Mouse (Mus musculus) cerebellum, postnatal 10 days (tissue): ENCODE data around the gene Adamts6.

Source experiments
- DNase-seq, 2 experiments: peaks; one replicate each; pipeline ENCODE4 v3.0.0; 2021; ENCODE audit warnings: mixed read lengths in 2 of 2

Adamts6 gene

DNA sequence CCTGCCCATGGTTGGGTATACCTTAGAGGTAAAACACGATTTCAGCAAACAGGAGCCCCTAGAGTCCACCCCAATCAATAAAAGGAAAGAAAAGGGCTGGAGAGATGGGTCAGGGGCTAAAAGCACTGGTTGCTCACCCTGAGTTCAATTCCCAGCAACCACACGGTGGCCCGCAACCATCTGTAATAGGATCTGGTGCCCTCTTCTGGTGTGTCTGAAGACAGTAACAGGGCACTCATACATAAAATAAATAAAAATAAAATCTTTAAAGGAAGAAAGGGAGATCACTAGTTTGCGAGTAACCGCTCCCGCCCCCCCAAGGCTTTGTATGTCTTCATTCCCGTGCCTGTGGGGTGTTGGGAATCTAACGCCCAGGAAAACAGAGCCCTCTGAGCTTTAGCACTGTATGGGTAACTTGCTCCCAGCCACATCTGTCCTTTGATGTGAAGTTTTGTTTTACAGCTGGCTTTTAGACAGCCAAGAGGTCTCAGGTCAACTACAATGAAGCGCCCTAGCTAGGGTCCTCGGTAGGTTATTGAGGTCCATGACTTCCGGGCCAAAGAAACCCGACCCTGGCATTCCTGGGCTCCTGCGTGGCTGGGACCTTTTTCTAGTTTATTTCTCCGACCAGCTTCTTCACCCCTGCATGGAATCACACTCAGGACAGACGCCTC lies 230.1 kb downstream of the Adamts6 start:
- no peak for DNase-seq

- peak; percentile 96 to 98 for DNase-seq
Observed at GRCm38 (mm10) chr13:104518312-104519005, 230.8 kb downstream of the Adamts6 start.

- DNase-seq: peak; percentile 39 to 52
Observed at GRCm38 (mm10) chr13:104519006-104519695, 231.5 kb downstream of the Adamts6 start.

- DNase-seq: no peak
Observed at GRCm38 (mm10) chr13:104519981-104520380, 232.3 kb downstream of the Adamts6 start.

DNA sequence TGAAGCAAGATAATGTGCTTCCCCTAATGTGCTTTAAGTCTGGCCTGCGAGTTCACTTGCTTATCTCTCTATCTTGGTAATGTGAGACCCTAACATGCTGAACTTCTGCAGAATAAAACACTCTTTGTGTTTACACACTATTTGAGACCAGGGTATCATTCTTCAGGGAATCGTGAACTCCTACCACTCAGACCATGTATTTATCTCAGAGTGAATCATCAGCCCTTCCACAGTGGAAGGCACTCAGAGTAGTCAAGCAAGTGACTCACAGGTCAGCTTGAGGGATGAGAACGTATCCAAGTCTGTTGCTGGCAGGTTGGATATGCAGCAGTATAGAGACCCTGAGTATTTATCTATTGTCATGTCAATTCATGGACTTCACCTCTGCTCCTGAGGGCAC lies 232.8 kb downstream of the Adamts6 start:
- DNase-seq: no peak

DNA sequence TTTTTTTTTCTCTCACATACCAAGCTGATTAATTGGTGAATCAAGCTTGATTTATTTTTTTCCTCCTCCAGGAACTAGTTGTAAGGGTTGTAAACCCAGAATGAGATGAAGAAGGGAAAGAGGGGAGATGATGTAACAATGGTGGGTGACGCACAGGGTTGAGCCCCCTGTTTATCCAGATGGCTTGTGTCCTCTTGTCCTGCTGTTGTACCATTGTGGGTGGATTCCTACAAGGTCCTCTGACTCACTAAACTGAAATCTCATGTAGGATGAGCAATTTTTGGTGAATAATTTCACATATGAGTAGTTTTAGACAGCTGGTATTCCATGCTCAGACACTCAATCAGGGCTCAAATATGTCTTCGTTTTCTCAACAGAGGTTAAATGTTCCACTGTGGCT lies 233.9 kb downstream of the Adamts6 start:
- no peak for DNase-seq

DNA sequence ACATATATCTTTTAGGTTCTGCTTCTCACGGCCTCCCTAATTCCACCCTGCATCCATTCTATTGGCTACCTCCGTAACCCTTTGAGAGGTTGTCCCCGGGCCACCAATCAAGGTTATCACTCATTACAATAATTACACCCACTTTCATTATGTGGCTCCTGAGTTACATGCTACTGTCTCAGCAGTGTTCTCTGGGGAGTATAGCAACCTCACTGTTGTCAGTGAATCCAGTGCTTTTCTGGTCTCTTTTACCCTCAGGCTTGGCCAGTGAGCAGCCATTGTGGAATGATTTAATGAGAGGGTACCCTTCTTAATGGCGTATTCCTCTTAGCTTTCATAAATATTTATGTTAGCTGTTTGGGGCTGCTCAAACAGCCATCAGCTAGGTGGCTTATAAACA lies 238.0 kb downstream of the Adamts6 start:
- DNase-seq: no peak

DNA sequence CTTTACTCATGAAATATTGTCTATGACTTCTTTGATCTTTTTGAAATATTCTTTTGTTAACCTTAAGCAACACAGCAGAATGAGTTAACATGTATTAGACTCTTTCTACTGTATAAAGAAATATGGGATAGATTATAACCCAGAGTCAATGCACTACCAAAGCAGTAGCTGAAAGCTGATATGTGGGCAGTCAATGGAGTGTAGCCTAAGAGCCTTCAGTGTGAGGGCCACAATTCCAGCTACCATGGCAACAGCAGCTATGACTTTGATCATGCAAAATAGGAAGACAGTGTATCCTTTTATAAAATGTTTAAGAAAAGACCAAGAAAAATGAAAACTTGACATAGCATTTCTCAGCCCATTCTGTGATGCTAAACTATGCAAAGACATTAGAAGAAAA lies 241.6 kb downstream of the Adamts6 start:
- no peak for DNase-seq

GRCm38 (mm10) chr13:104531841-104532240 lies 244.2 kb downstream of the Adamts6 start:
- no peak for DNase-seq

DNA sequence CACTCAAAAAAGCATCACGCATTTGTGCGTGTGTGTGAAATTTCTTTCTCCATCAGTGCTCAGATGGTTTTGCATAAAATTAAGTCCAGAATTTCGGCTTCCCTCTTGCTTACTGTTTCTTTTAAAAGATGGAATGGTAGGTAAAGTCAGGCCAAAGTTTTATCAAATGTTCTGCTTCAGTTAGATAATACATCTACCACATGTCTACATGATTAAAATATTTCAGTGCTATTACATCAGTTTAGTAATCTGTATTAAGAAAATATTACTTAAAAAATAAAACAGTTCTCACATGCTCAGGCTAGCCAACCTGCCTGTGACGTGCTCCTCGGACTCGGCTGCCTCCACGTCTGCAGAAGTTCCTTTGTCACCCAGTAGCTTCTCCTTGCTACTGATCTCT lies 245.1 kb downstream of the Adamts6 start:
- no peak for DNase-seq

DNA sequence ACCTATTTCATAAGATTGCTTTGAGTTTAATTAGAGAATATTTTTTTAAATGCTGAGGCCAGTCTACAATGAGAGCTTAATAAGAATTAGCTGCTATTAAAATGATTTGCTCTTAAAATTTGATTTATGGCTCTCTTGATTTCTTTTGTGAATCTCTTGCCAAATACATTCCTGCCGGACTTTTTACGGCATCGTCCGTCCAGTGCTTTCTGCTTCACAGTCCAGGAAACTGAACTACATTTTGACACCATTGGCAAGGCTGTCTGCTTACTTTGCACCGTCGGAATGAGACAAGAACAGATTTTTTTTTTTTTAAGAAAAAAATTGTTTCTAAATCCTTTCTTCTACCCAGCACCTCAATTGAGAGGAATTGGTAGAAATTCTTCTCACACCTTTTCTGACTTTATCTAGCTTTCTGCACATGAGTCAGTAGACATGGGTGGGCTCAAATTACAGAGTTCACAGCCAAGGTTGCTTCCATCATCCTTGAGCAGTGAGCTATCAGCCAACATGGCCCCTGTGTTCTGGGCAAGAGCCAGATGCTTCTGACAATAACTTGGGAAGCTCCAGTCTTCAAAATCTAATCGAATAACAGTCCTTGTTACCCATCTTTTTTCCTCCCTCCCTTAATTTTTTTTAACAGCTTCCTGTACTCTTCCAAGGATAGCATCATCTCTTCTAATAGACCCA lies 246.3 kb downstream of the Adamts6 start:
- peak; percentile 51 to 60 for DNase-seq

- peak in 1 of 2 experiments; percentile 21 for DNase-seq
Observed at GRCm38 (mm10) chr13:104540861-104541398, 253.3 kb downstream of the Adamts6 start.

DNA sequence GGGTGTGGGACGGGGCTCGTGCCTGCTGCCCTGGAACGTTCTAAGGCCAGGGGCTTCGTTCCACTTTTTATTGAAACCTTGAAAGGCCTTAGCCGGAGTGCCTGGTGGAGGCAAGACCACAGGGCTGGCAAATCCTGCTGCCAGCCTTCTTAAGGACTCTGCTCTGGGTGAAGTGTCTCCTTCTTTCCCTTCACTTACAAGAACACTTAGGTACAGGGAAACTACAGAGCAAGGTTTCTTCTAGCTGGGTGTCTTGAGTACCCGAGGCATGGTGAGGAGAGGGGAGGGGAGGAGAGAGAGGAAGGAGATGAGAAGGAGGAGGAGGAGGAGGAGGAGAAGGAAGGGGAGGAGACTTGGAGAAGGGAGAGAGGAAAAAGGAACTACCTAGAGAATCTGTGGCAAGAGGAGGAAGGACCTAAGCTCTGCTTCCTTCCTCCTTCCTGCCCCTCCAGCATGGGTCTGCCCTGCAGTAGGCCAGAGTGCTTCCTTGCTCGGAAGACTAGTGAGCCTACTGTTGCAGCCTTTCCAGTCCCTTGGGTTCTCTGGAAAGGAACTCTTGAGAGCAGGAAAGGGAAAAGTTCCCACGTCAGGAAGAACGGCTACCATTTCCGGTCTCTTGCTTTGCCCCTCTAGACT lies 254.6 kb downstream of the Adamts6 start:
- DNase-seq: no peak

DNA sequence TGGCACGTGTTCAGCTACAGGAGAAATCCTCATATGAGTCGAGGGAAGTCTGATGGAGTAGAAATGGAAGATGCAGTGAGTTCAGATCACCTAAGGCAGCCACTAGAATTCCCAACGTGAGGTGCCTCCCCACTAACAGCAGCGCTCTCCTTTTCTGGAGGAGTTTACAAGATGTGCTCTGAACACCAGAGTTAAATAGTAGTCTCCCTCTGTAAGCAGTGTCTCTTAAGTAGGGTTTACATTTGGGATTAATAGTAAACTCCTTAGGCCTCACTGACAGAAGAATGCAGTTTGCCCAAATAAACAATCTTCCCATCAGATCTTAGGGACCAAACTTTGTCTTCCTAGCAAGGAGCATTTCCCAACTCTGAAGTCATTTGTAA lies 255.1 kb downstream of the Adamts6 start:
- no peak for DNase-seq
